Mouse (Mus musculus): Measurements from ENCODE around the gene Syne1.

The Syne1 gene

GRCm38 (mm10) chr10:5056243-5056735 is 495.0 kb downstream of the Syne1 start:
- DNase-seq: no peak

GRCm38 (mm10) chr10:5045671-5046070 is 505.6 kb downstream of the Syne1 start:
- DNase-seq: no peak

GRCm38 (mm10) chr10:5045213-5045612 is 506.1 kb downstream of the Syne1 start:
- DNase-seq: no peak

GRCm38 (mm10) chr10:5044481-5044880 is 506.8 kb downstream of the Syne1 start:
- DNase-seq: no peak

GRCm38 (mm10) chr10:5041254-5041653 is 510.0 kb downstream of the Syne1 start:
- DNase-seq: no peak

- no peak for DNase-seq
These were observed 518.9 kb downstream of the Syne1 start for GRCm38 (mm10) chr10:5032192-5033048.

GRCm38 (mm10) chr10:5029883-5030282 is 521.4 kb downstream of the Syne1 start:
- no peak for DNase-seq

- no peak for DNase-seq
These were observed 522.1 kb downstream of the Syne1 start for GRCm38 (mm10) chr10:5029161-5029560.

GRCm38 (mm10) chr10:5028301-5028700 is 523.0 kb downstream of the Syne1 start:
- no peak for DNase-seq

GRCm38 (mm10) chr10:5027208-5027607 is 524.1 kb downstream of the Syne1 start:
- no peak for DNase-seq

- no peak for DNase-seq
These were observed 525.4 kb downstream of the Syne1 start for GRCm38 (mm10) chr10:5025906-5026305.

- no peak for DNase-seq
These were observed 534.1 kb downstream of the Syne1 start for GRCm38 (mm10) chr10:5017148-5017547.

GRCm38 (mm10) chr10:5014976-5015375 is 536.3 kb downstream of the Syne1 start:
- DNase-seq: no peak

GRCm38 (mm10) chr10:5012004-5012403 is 539.3 kb downstream of the Syne1 start:
- DNase-seq: no peak

GRCm38 (mm10) chr10:5008795-5009366 is 542.4 kb downstream of the Syne1 start:
- no peak for DNase-seq

- no peak for DNase-seq
These were observed 554.7 kb downstream of the Syne1 start for GRCm38 (mm10) chr10:4996592-4996991.

GRCm38 (mm10) chr10:4993802-4994201 is 557.5 kb downstream of the Syne1 start:
- no peak for DNase-seq

- no peak for DNase-seq
These were observed 567.4 kb downstream of the Syne1 start for GRCm38 (mm10) chr10:4983919-4984318.

- no peak for DNase-seq
These were observed 573.9 kb downstream of the Syne1 start for GRCm38 (mm10) chr10:4977374-4977773.

- DNase-seq: no peak
These were observed 574.7 kb downstream of the Syne1 start for GRCm38 (mm10) chr10:4976557-4976956.

GRCm38 (mm10) chr10:4974246-4974645 is 577.0 kb downstream of the Syne1 start:
- DNase-seq: no peak

- DNase-seq: no peak
These were observed 579.3 kb downstream of the Syne1 start for GRCm38 (mm10) chr10:4972026-4972425.

- no peak for DNase-seq
These were observed 579.7 kb downstream of the Syne1 start for GRCm38 (mm10) chr10:4971586-4971985.

- DNase-seq: no peak
These were observed 580.1 kb downstream of the Syne1 start for GRCm38 (mm10) chr10:4971156-4971555.
